Comparison of ENCODE assay signal across 8 mouse cellular contexts in the genomic region with DNA sequence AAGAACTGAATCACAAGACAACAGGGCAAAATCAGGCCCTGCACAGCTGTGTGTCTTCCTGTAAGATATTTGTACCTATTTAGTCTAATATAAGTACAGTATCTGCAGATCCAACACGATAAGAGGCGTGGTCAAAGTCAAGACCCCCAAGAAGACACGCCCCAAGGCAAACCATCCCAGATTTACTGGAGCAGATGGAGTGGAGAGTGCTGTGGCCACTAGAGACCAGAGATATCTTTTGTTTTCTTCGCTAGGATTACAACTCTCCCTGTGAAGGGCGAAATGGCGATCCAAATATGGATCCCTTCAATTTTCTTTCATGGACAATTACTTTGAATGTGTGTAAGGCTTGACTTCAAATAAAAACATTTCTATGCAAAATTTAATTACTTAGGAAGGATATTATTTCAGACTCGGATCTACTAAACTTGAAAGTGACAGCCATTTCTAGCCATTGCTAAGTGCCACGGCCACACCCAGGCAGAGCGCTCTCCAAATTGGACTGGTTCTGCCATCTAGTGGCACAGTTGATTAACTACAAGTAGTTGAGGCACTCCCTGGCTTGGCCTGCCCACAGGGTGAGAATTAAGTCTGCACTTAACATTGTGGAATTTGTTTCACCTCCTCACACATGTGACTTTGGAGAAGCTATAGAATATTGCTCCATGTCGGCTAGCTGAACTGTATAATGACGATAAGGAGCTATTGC.
DNase-seq lines count a peak whose midpoint lies in the region; ATAC-seq and TF ChIP-seq lines count a peak whose summit lies in the region.

No protein-coding gene starts in this region.

- no peak overlapping the region for H3K27ac ChIP-seq in forebrain, embryonic 15.5 days (replicated peaks)
- H3K27ac ChIP-seq in hindbrain, embryonic 10.5 days, result no peak overlapping the region
- no peak overlapping the region for H3K27ac ChIP-seq in lung, embryonic 14.5 days (ENCODE audit: low read depth)

- DNase-seq in G1E (ENCODE audit: low spot score), result peak; percentile 54
- peak; percentile 52 for DNase-seq in hindbrain, embryonic 10.5 days (ENCODE audit: low spot score)
- peak; percentile 46 to 70 for DNase-seq in layer of hippocampus, adult 8-10 months (ENCODE audit: low spot score in 2 of 2)
- DNase-seq in lung, embryonic 14.5 days, result peak; percentile 89
- DNase-seq in thymus, postnatal 10 days (ENCODE audit: low spot score in 2 of 2), result peak; percentile 72 to 82

- H3K9me3 ChIP-seq in G1E (replicated peaks), result no peaks in the 10 kb centered on the region
- H3K9me3 ChIP-seq in forebrain, embryonic 15.5 days, result no peaks in the 10 kb centered on the region
- H3K9me3 ChIP-seq in hindbrain, embryonic 10.5 days, result no peaks in the 10 kb centered on the region
- H3K9me3 ChIP-seq in lung, embryonic 14.5 days (ENCODE audit: low read depth, low read length), result no peaks in the 10 kb centered on the region

- TF ChIP-seq CTCF in G1E (IDR thresholded peaks at IDR 0.05; ENCODE audit: low read depth, low read length), result peak; percentile 72
- TF ChIP-seq CTCF in lung, embryonic 14.5 days (IDR thresholded peaks at IDR 0.05; ENCODE audit: low read depth), result peak; percentile 95

- peaks cover 3% of the 10 kb centered on the region; the same call in 1 of the 2 replicates for H3K4me1 ChIP-seq in G1E (ENCODE audit: insufficient read depth, low read depth, low read length)
- H3K4me1 ChIP-seq in forebrain, embryonic 15.5 days, result no peaks in the 10 kb centered on the region
- H3K4me1 ChIP-seq in hindbrain, embryonic 10.5 days (replicated peaks), result no peaks in the 10 kb centered on the region
- H3K4me1 ChIP-seq in lung, embryonic 14.5 days (ENCODE audit: insufficient read depth), result no peaks in the 10 kb centered on the region

- no peak overlapping the region for H3K9ac ChIP-seq in forebrain, embryonic 15.5 days (replicated peaks)
- H3K9ac ChIP-seq in lung, embryonic 14.5 days, result no peak overlapping the region

- no peak overlapping the region for H3K4me2 ChIP-seq in forebrain, embryonic 15.5 days (replicated peaks)
- H3K4me2 ChIP-seq in lung, embryonic 14.5 days, result 0 out of 2 replicates have a peak overlapping the region, but pooled peaks have one; percentile 31

- 54% methylated on average over 11 of the region's 11 CpGs for WGBS in forebrain, embryonic 15.5 days
- WGBS in hindbrain, embryonic 10.5 days, result 54% methylated on average over 11 of the region's 11 CpGs
- WGBS in lung, embryonic 14.5 days, result 45% methylated on average over 11 of the region's 11 CpGs

- H3K36me3 ChIP-seq in G1E (replicated peaks), result no peaks in the 10 kb centered on the region
- no peaks in the 10 kb centered on the region for H3K36me3 ChIP-seq in forebrain, embryonic 15.5 days
- no peaks in the 10 kb centered on the region for H3K36me3 ChIP-seq in hindbrain, embryonic 10.5 days
- H3K36me3 ChIP-seq in lung, embryonic 14.5 days (ENCODE audit: insufficient read depth), result no peaks in the 10 kb centered on the region

- H3K4me3 ChIP-seq in G1E (ENCODE audit: low read depth, low read length), result no peak overlapping the region
- H3K4me3 ChIP-seq in forebrain, embryonic 15.5 days, result no peak overlapping the region
- H3K4me3 ChIP-seq in hindbrain, embryonic 10.5 days, result no peak overlapping the region
- H3K4me3 ChIP-seq in lung, embryonic 14.5 days (ENCODE audit: low read depth, low read length), result no peak overlapping the region

- peaks cover 3% of the 10 kb centered on the region; the same call in 1 of the 2 replicates for H3K27me3 ChIP-seq in G1E (ENCODE audit: insufficient read depth, low read length)
- H3K27me3 ChIP-seq in forebrain, embryonic 15.5 days, result no peaks in the 10 kb centered on the region
- H3K27me3 ChIP-seq in hindbrain, embryonic 10.5 days (ENCODE audit: insufficient read depth, poor library complexity, severe bottlenecking), result no peaks in the 10 kb centered on the region
- H3K27me3 ChIP-seq in lung, embryonic 14.5 days (ENCODE audit: insufficient read depth, low read length), result no peaks in the 10 kb centered on the region

- ATAC-seq in G1E (ENCODE audit: extremely low read depth, insufficient number of reproducible peaks, low FRiP score, poor library complexity, severe bottlenecking), result peak; percentile 66
- ATAC-seq in cerebellum, adult (ENCODE audit: insufficient number of reproducible peaks, low FRiP score, low TSS enrichment), result peak; percentile 88
- ATAC-seq in forebrain, embryonic 15.5 days (replicated peaks), result peak; percentile 96
- ATAC-seq in lung, embryonic 14.5 days (ENCODE audit: insufficient read depth), result peak; percentile 93
- peak; percentile 98 for ATAC-seq in neutrophil, adult 5-6 weeks (ENCODE audit: extremely low read depth, insufficient number of reproducible peaks, low FRiP score, poor library complexity, severe bottlenecking)
